Mouse (Mus musculus): ENCODE measurements around the gene R3hdm1.

The R3hdm1 gene

GRCm38 (mm10) chr1:128102641-128103461 is at the start of gene R3hdm1, which contains the start of gene Zranb3:
TSS of gene R3hdm1 (plus strand) at chr1:128103301.
TSS of gene Zranb3 (minus strand) at chr1:128103047.
- peak; percentile 97 to 98 for DNase-seq (ENCODE audit: low spot score in 2 of 2)

- DNase-seq (ENCODE audit: low spot score in 2 of 2): no peak
Observed at GRCm38 (mm10) chr1:128057269-128057668, 45.8 kb upstream of the R3hdm1 start.

- no peak for DNase-seq (ENCODE audit: low spot score in 2 of 2)
Observed at GRCm38 (mm10) chr1:128058625-128059024, 44.5 kb upstream of the R3hdm1 start.

- no peak for DNase-seq (ENCODE audit: low spot score in 2 of 2)
Observed at GRCm38 (mm10) chr1:128060655-128061344, 42.3 kb upstream of the R3hdm1 start.

- DNase-seq (ENCODE audit: low spot score in 2 of 2): no peak
Observed at GRCm38 (mm10) chr1:128061401-128061800, 41.7 kb upstream of the R3hdm1 start.

- DNase-seq (ENCODE audit: low spot score in 2 of 2): no peak
Observed at GRCm38 (mm10) chr1:128062167-128062566, 40.9 kb upstream of the R3hdm1 start.

- DNase-seq (ENCODE audit: low spot score in 2 of 2): no peak
Observed at GRCm38 (mm10) chr1:128064716-128065115, 38.4 kb upstream of the R3hdm1 start.

- no peak for DNase-seq (ENCODE audit: low spot score in 2 of 2)
Observed at GRCm38 (mm10) chr1:128068945-128069397, 34.1 kb upstream of the R3hdm1 start.

- DNase-seq (ENCODE audit: low spot score in 2 of 2): no peak
Observed at GRCm38 (mm10) chr1:128070003-128070402, 33.1 kb upstream of the R3hdm1 start.

GRCm38 (mm10) chr1:128073051-128073450 is 30.1 kb upstream of the R3hdm1 start:
- no peak for DNase-seq (ENCODE audit: low spot score in 2 of 2)

GRCm38 (mm10) chr1:128076791-128077479 is 26.2 kb upstream of the R3hdm1 start:
- no peak for DNase-seq (ENCODE audit: low spot score in 2 of 2)

- no peak for DNase-seq (ENCODE audit: low spot score in 2 of 2)
Observed at GRCm38 (mm10) chr1:128077788-128078187, 25.3 kb upstream of the R3hdm1 start.

GRCm38 (mm10) chr1:128078646-128079045 is 24.5 kb upstream of the R3hdm1 start:
- DNase-seq (ENCODE audit: low spot score in 2 of 2): no peak

- no peak for DNase-seq (ENCODE audit: low spot score in 2 of 2)
Observed at GRCm38 (mm10) chr1:128080936-128081696, 22.0 kb upstream of the R3hdm1 start.

- DNase-seq (ENCODE audit: low spot score in 2 of 2): no peak
Observed at GRCm38 (mm10) chr1:128081873-128082272, 21.2 kb upstream of the R3hdm1 start.

- no peak for DNase-seq (ENCODE audit: low spot score in 2 of 2)
Observed at GRCm38 (mm10) chr1:128082800-128083199, 20.3 kb upstream of the R3hdm1 start.

- no peak for DNase-seq (ENCODE audit: low spot score in 2 of 2)
Observed at GRCm38 (mm10) chr1:128094686-128095085, 8.4 kb upstream of the R3hdm1 start.

- no peak for DNase-seq (ENCODE audit: low spot score in 2 of 2)
Observed at GRCm38 (mm10) chr1:128098309-128098708, 4.8 kb upstream of the R3hdm1 start.

GRCm38 (mm10) chr1:128102251-128102640 is 855 bp upstream of the R3hdm1 start:
- DNase-seq (ENCODE audit: low spot score in 2 of 2): peak; percentile 24 to 26

GRCm38 (mm10) chr1:128103520-128104088 is 503 bp downstream of the R3hdm1 start:
- no peak for DNase-seq (ENCODE audit: low spot score in 2 of 2)
